Mouse (Mus musculus): Measurements from ENCODE around the gene Fbxw19.

DNA sequence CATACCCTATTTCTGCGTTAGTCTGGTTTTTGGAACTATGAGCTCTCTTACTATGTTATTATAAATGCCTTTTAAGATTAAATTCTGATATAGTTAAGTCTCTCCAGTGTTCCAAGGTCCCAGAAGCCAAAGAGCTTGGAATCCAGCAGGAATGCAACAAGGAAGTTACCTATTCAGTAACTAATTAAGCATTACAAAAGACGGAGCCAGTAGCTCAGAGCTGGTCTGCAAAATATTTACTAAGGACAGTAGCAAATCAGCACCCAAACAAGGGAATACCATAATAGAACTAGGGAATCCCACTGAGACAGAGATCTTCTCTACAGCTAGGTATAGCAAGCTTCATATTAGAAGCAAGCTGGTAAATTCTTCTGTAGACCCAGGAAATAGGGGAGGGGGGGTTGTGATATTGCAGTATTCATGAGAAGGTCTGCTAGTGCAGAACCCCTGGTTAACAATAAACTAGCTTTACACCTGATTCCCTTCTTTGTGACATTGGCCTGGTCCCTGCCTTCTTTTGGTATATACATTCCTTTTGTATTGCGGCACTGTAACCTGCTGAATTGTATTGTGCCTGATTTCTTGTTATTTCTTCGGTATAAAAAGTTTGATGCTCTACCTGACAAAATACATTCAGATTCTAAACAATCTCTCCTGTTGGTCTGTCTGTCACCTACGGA, 27.9 kb upstream of the Fbxw19 start:
- TF ChIP-seq CTCF (IDR thresholded peaks at IDR 0.05; ENCODE audit: low read depth, low read length) (no peak), GATA1 (IDR thresholded peaks at IDR 0.05; ENCODE audit: borderline replicate concordance, low read length) (no peak)

Measured in G1E (cell line).